Mouse (Mus musculus): ENCODE data around the gene Tub. TPM values are rescaled to one million over a fixed set of nuclear protein-coding genes. Genes with fewer than 3 reads are reported as not detected.

The Tub gene
- polyA plus RNA-seq, 1 experiment from 2014 or later: 1.00 TPM

Other genes starting within 250 kb of the Tub start
- gene Olfr512, start 237.0 kb upstream of the Tub start, polyA plus RNA-seq (2015; fragmentation: Nextera tagmentation; extraction: Ambion mirVana): not detected in 2 replicates
- not detected in 2 replicates for gene Olfr513, start 199.4 kb upstream of the Tub start, polyA plus RNA-seq (2015; fragmentation: Nextera tagmentation; extraction: Ambion mirVana)
- gene Olfr514, start 124.3 kb upstream of the Tub start, polyA plus RNA-seq (2015; fragmentation: Nextera tagmentation; extraction: Ambion mirVana): not detected in 2 replicates
- gene Olfr516, start 99.8 kb upstream of the Tub start, polyA plus RNA-seq (2015; fragmentation: Nextera tagmentation; extraction: Ambion mirVana): not detected in 2 replicates
- not detected in 2 replicates for gene Olfr517, start 78.0 kb upstream of the Tub start, polyA plus RNA-seq (2015; fragmentation: Nextera tagmentation; extraction: Ambion mirVana)
- gene Olfr518, start 65.3 kb upstream of the Tub start, polyA plus RNA-seq (2015; fragmentation: Nextera tagmentation; extraction: Ambion mirVana): not detected in 2 replicates
- gene Olfr519, start 55.9 kb upstream of the Tub start, polyA plus RNA-seq (2015; fragmentation: Nextera tagmentation; extraction: Ambion mirVana): not detected in 2 replicates
- 0.04 and 0.07 TPM in 2 replicates for gene Nlrp10, start 20.2 kb upstream of the Tub start, polyA plus RNA-seq (2015; fragmentation: Nextera tagmentation; extraction: Ambion mirVana)
- 80.0 and 88.3 TPM in 2 replicates for gene Eif3f, start 15.9 kb upstream of the Tub start, polyA plus RNA-seq (2015; fragmentation: Nextera tagmentation; extraction: Ambion mirVana)
- gene Ric3, start 133.0 kb downstream of the Tub start, polyA plus RNA-seq (2015; fragmentation: Nextera tagmentation; extraction: Ambion mirVana): 0.79 and 2.2 TPM in 2 replicates
- gene Lmo1, start 224.9 kb downstream of the Tub start, polyA plus RNA-seq (2015; fragmentation: Nextera tagmentation; extraction: Ambion mirVana): 7.6 and 7.7 TPM in 2 replicates